Mouse (Mus musculus) right cerebral cortex, postnatal 25 days (tissue): ENCODE results near the gene Aspscr1.

ENCODE experiments used
- DNase-seq: peaks from one replicate; pipeline ENCODE4 v3.0.0; 2022

Aspscr1 gene

DNA sequence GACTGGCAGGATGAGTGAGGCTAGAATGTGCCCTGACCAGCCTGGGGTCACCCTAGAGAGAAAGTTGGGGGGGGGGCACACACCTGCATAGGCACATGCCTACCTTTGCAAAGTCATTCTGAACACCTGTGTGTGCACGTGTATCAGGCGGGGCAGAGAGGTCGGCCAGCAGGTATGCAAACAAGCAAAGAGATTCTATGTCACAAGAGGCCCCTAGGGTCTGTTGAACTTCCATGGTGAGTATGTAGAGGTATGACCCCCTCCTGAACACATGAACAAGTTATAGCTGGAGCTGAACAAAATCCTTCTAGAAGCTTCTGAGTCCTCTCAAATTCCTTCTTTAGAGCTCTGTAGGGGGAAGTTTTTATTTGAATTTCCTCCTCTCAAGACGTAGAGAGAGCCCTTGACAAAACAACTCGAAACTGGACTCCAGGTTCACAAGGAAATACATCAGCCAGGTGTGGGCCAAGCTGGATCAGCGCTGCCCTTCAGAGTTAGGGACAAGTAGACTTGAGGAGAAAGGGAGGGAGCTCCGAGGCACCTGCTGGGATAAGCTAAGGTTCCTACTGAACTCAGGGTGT is 71.4 kb downstream of the Aspscr1 start:
- no peak for DNase-seq

DNA sequence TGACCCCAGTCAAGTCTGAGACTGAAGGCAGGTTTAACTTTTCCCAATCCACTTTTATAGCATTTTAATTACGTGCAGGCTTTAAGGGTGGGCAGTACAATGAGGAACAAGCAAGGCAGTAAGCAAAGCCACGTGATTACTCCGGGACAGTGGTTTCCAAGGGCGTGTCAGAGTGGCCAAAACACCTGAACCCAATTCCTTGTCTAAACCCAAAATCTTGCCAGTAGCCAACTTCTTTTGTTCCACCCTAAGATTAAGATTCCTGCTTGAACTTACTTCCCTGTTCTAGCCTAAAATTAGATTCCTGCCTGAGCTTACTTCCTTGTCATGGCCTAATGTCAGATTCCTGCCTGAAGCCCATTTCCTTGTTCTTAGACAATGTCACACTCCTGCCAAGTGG is 75.2 kb downstream of the Aspscr1 start:
- DNase-seq: no peak

DNA sequence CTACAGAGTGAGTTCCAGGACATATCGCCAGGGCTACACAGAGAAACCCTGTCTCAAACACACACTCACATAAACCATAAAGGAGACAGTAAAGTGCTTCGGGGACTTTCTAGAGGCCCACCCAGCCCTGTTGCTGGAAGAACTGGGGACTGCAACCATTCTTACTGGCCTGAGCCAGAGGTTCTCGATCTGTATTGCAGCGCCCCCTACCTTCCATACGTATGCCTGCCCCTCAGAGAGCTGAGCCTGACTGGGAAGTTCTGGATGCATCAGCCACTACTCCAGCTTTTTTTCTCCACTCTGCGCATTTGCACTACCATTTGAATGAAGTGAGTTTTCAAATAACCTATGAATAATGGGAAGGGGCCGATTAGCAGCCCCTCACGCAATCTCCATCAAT is 76.7 kb downstream of the Aspscr1 start:
- no peak for DNase-seq

DNA sequence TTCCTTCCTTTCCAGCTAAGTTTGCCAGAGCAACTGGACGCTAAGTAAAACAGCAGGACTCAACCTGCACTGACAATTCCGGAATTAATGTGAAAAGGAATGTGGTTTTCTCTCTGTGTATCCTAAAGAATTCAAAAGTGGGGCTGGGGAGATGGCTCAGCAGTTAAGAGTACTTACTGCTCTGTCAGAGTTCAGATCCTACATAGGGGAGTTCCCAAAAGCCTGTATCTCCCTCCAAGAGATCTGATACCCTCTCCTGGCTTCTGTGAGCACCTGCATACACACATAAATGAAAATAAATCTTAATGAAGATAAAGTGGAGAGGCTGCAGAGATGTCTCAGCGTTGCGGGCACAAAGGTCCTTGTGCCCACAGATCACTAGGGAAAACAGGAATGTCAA is 78.8 kb downstream of the Aspscr1 start:
- no peak for DNase-seq
